Mouse (Mus musculus): ENCODE measurements around the gene Prdm5.

Prdm5 gene

GRCm38 (mm10) chr6:65932776-65933175, 154.0 kb downstream of the Prdm5 start:
- in situ Hi-C loops (cut with MboI, MseI), result no loop called here

DNA sequence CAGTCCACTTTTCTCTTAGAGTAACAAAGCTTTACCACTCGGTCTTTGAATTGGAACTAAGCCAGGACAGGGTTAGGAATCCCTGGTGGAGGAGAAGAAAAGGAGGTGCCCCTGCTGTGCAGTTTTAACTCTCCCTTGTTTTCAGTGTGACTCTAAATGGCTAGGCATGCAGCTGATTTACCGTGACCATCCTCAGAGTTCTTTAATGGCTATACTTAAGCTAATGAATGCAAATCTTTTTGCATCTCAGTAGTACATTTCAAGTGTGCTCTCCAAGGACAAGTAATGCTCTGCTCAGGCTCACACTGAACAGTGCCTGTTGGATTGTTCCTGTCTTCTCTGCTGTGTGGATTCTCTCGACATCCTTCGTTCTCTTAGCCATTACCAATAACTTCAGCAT, 154.4 kb downstream of the Prdm5 start:
- in situ Hi-C loops (cut with MboI, MseI), result no loop called here

- in situ Hi-C loops (cut with MboI, MseI), result no loop called here
Measured at GRCm38 (mm10) chr6:65935566-65936281, 156.9 kb downstream of the Prdm5 start.

- in situ Hi-C loops (cut with MboI, MseI), result no loop called here
Measured at GRCm38 (mm10) chr6:65950492-65950891, 171.7 kb downstream of the Prdm5 start.

GRCm38 (mm10) chr6:65952309-65952708, 173.5 kb downstream of the Prdm5 start, which contains the start of gene 4930544G11Rik:
Gene 4930544G11Rik, plus strand, starts transcription at chr6:65952609.
- in situ Hi-C loops (cut with MboI, MseI), result no loop called here

DNA sequence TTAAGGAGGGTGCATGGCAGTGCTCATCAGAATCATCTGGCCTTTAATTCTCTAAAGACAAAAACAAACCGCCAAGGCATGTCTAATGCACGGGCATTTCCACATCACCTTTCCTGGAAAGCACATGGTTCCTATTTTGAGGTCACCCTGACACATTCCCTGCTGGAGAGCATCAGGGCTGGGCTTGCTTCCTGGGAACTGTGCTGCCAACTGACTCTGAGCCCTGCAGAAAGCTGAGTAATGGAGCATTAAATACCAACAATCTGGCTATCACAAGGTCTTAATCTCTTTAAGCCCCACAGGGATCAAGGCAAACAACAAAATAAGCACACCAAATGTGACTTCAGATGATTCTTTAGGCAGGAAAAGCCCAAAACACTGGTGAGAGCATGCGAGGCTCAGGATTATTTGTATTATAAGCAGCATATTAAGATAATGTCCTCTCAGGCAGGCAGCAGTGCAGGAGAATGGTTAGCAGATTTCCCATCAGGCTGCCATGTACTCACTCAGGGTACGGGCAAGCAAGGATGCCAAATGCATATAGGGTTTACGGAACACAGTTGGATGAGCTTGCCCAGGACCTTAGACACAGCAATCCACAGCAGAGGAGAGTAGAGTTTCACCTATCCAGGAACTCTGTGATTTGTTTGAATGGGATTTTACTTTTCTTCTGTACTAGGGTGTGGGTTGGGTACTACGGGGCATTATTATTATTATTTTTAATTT, 190.8 kb downstream of the Prdm5 start:
- in situ Hi-C loops (cut with MboI, MseI), result loop anchor here (10.0 kb wide), 1 partner anchor 725 kb away; no protein-coding TSS in a partner anchor

DNA sequence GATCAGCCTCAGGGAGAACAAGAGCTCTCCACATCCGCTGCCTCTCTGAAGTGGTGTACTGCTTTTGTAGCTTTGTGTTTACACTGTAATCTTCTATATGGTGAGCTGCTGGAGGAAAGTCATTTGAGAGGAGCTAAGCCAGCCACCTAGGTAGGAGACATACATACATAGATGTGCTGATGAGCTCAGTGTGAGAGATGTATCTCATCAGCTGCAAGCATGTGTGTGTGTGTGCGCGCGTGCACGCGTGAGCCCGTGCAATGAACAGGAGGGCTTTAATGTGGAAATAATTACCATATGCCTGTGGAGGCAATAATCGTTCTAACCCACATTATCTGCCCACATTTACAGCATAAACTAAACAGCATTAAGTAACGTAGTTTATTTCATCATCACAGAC, 191.6 kb downstream of the Prdm5 start:
- in situ Hi-C loops (cut with MboI, MseI), result loop anchor here (10.0 kb wide), 1 partner anchor 726 kb away; no protein-coding TSS in a partner anchor

All from T-helper 2 cell (primary cell).